Mouse (Mus musculus) olfactory bulb, adult 2 months (tissue): ENCODE data around the gene Slc7a14. TPM values are rescaled to one million over a fixed set of nuclear protein-coding genes. Genes with fewer than 3 reads are reported as not detected.

ENCODE experiments used
- H3K27ac ChIP-seq: fragments of 200-500 bp; 2 replicates; pipeline ENCODE4 v1.5.1; 2012; ENCODE audit warnings: low read depth, low read length; ENCODE audit not compliant: insufficient read depth
- H3K4me1 ChIP-seq: fragments of 200-500 bp; 2 replicates; pipeline ENCODE4 v1.6.1; 2012; ENCODE audit warnings: low read length; ENCODE audit not compliant: control insufficient read depth, insufficient read depth
- H3K4me3 ChIP-seq: fragments of 200-500 bp; 2 replicates; pipeline ENCODE4 v1.5.1; 2012; ENCODE audit warnings: mild to moderate bottlenecking, low read depth, low read length, moderate library complexity; ENCODE audit not compliant: insufficient read depth
- CTCF ChIP-seq: fragments of 200-500 bp; IDR thresholded peaks from 2 replicates; pipeline ENCODE4 v1.5.1; 2012; ENCODE audit warnings: low read depth, mild to moderate bottlenecking, low read length, moderate library complexity; ENCODE audit not compliant: insufficient read depth
- POLR2A ChIP-seq: fragments of 200-500 bp; IDR thresholded peaks from 2 replicates; pipeline ENCODE4 v1.6.1; 2012; ENCODE audit warnings: mild to moderate bottlenecking, low read depth, low read length, moderate library complexity; ENCODE audit not compliant: insufficient read depth
- WGBS: fragments of 180-500 bp; shearing (Covaris S2); methylation state at CpG from one replicate; pipeline ENCODE4 v1.1.7; 2018; 5-methylcytosine and 5-hydroxymethylcytosine counted together
- polyA plus RNA-seq: library from polyadenylated mRNA; stranded (reverse); fragments of >200 nt; gene quantifications from 2 replicates; pipeline ENCODE4 v1.2.4, GENCODE M21; 2012; ENCODE audit warnings: low replicate concordance; ENCODE audit not compliant: missing spikeins, insufficient read depth, insufficient read length

The Slc7a14 gene
- polyA plus RNA-seq: not detected in 2 replicates

DNA sequence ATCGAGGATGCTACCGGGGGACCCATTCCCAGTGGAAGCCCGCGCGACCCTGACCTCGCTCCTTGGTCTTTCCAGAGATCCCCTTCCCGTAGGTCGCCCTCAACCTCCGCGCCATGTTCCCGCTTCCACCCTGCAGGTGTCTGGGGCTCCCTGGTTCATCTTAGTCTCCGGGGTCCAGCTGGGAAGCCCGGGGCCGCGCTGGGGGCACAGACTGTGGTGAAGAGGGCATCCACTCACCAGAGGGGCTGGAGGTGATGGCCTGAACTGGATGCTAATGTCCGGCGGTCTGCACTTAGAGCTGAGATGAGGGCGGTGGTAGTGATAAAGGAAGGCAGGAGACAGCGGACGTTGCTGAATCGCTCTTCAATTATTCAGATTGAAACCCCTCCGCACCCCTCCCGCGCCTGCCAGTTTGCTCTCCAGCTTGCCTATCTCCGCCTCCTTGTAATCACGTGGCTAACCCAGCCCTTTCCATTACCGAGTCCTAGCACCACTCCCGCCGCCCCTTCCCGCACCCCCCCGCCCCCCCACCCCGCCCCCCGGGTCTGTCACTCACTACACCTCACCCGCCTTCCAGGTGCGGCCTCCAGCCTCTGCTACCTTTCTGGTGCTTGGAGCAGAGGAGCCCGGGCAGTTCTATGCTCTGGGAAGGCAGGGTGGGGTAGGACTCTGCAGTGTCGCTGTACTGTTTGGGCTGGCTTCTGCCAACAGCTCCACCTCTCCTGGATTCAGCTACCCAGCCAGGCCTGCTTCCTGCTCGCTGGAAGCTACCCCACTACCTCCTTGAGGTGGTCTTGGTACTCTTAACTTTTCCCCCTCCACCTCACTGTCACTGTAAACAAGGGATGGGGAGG, at the start of gene Slc7a14:
TSS of gene Slc7a14 (minus strand) at position 445 of the 854 bp plus-strand sequence.
- Histone ChIP-seq H3K4me1 (peaks cover 14% of the 10 kb centered on the region), H3K4me3 (peak within 1 kb of the TSS; percentile 60), H3K27ac (no peak within 1 kb of the TSS)
- TF ChIP-seq CTCF (no peak), POLR2A (no peak)
- WGBS: 2% methylated on average over 38 of the region's 38 CpGs

GRCm38 (mm10) chr3:31346540-31346939, 36.4 kb upstream of the Slc7a14 start:
- TF ChIP-seq CTCF (no peak), POLR2A (no peak)
- Histone ChIP-seq H3K4me1 (no peaks in the 10 kb centered on the region), H3K27ac (no peak overlapping the region), H3K4me3 (no peak overlapping the region)
- WGBS: 81% methylated on average over 4 of the region's 4 CpGs

DNA sequence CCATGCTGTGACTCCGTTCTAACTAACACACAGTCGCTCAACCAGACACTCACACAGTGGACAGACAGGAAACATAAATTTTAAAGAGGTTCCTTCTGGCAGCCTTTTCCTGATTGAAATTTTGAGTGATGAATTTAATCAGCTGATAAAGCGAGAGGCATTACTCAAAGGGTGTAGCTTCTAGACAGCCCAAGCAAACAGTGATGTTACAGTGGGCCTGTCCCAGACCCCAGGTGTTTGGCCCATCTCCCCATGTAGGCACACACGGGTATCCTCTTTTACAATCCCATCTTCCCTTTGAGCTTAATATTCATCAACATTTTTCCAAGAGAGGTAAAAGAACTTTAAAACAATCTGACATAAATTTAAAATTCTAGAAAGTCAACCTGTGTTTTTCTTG, 35.6 kb upstream of the Slc7a14 start:
- Histone ChIP-seq H3K4me1 (no peaks in the 10 kb centered on the region), H3K4me3 (no peak overlapping the region), H3K27ac (no peak overlapping the region)
- WGBS: 89% methylated on average over 4 of the region's 4 CpGs
- TF ChIP-seq CTCF: no peak
- no peak for TF ChIP-seq POLR2A

DNA sequence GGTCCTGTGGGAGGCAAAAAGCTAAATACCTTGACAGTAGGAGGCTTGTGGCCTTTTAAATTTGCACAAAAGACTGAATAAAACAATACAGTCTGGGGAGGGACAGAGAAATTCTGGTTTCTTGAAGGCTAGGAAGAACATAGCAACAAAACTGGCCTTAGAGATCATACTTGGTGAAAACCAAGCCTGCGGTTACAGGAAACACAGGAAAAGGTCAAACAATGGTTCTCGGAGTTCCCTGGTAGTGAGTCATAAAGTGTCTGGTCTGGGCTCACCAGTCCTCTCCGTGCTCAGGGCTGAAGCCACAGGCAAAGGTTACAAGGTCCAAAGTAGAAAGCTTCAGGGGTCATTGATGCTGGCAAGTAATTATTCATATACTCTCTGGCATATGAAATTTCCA, 29.1 kb upstream of the Slc7a14 start:
- 82% methylated on average over 3 of the region's 3 CpGs for WGBS
- Histone ChIP-seq H3K27ac (no peak overlapping the region), H3K4me1 (no peaks in the 10 kb centered on the region), H3K4me3 (no peak overlapping the region)
- TF ChIP-seq POLR2A: no peak
- TF ChIP-seq CTCF: no peak

- Histone ChIP-seq H3K27ac (no peak overlapping the region), H3K4me3 (no peak overlapping the region), H3K4me1 (no peaks in the 10 kb centered on the region)
- no peak for TF ChIP-seq POLR2A
- no peak for TF ChIP-seq CTCF
- WGBS: 81% methylated on average over 7 of the region's 7 CpGs
Observed at GRCm38 (mm10) chr3:31328237-31328836, 18.2 kb upstream of the Slc7a14 start.

GRCm38 (mm10) chr3:31327791-31328190, 17.6 kb upstream of the Slc7a14 start:
- H3K4me1 ChIP-seq: no peaks in the 10 kb centered on the region
- no peak overlapping the region for H3K27ac ChIP-seq
- 92% methylated on average over 5 of the region's 5 CpGs for WGBS
- H3K4me3 ChIP-seq: no peak overlapping the region
- TF ChIP-seq CTCF: no peak
- TF ChIP-seq POLR2A: no peak

- no peak for TF ChIP-seq POLR2A
- no peak for TF ChIP-seq CTCF
- 78% methylated on average over 3 of the region's 3 CpGs for WGBS
- no peaks in the 10 kb centered on the region for H3K4me1 ChIP-seq
- no peak overlapping the region for H3K4me3 ChIP-seq
- H3K27ac ChIP-seq: no peak overlapping the region
Observed at GRCm38 (mm10) chr3:31324231-31324654, 14.1 kb upstream of the Slc7a14 start.

DNA sequence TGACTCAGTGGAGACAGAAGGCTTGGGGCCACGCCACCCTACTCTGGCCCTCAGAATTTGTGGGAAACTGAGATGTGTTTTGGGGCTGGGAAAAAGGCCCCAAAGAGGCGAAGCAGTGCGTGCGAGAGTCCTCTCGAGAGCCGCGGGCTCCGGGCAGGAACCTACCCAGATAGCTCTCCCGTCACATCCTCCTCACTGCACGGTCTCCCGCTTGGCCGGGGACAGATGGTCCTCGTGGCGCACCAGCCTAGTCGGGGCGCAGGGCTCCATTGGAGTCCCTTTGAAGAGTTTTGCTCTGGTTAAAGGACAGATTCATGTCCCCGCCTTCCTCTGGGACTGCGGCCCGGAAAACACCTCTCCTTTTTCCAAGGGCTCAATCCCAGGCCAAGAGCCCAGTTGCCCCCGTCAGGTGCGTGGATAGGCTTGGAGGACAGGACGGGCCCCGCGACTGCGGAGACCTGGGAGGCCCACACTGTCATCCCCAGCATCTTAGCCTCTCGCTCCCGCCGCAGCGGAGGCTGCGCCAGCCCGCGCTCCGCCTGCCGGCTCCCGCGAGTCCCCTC, 726 bp downstream of the Slc7a14 start:
- TF ChIP-seq POLR2A (no peak), CTCF (no peak)
- peaks cover 14% of the 10 kb centered on the region for H3K4me1 ChIP-seq
- peak overlapping the region; percentile 60 for H3K4me3 ChIP-seq
- no peak overlapping the region for H3K27ac ChIP-seq
- under 1% methylated on average over 36 of the region's 36 CpGs for WGBS

DNA sequence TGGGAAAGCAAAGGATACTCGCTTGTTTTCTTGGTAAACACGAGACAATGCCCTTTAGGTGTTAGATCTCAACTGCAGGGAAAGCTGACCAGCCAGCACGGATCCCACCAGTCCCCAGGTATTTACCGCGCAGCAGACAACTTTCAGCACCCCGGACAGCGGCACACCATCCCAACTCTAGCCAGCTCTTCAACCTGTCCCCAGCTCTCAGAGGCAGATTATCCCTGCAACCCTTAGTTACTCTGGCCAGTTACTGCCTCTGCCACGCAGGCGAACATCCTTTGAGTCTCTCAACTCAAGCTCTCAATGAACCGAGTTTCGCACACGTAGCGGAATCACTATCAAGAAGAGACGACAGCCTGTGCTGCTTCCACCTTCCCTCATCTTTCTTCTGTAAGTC, 1.3 kb downstream of the Slc7a14 start:
- Histone ChIP-seq H3K4me1 (peaks cover 14% of the 10 kb centered on the region), H3K4me3 (peak overlapping the region; percentile 60), H3K27ac (no peak overlapping the region)
- no peak for TF ChIP-seq CTCF
- TF ChIP-seq POLR2A: no peak
- 11% methylated on average over 14 of the region's 14 CpGs for WGBS
